8 mouse cellular contexts compared by ENCODE assay signal in the genomic region with DNA sequence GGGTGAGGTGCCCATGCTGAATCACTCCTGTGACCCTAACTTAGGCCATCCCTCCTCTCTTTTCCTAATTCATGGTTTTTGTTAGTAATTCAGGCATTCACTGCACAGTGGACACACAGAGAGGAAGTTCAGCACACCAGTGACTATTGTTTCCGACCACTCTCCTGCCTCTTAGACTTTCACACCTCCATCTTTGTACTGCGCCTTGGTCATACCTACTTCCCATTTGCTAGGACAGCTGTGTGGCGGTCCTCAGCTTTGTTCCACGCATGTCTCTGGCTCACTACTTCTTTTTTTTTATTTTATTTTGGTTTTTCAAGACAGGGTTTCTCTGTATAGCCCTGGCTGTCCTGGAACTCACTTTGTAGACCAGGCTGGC. TPM values are rescaled to one million over a fixed set of nuclear protein-coding genes. Genes with fewer than 3 reads are reported as not detected.
A peak's percentile ranks its signal among the peaks of the same experiment; 100 is the strongest.
DNase-seq lines count a peak whose midpoint lies in the region; ATAC-seq and TF ChIP-seq lines count a peak whose summit lies in the region.

No protein-coding gene starts in this region.

- H3K27ac ChIP-seq in forebrain, embryonic 10.5 days = peak overlapping the region; percentile 83
- H3K27ac ChIP-seq in forebrain, embryonic 16.5 days (ENCODE audit: low read length) = no peak overlapping the region
- H3K27ac ChIP-seq in lung, postnatal 0 days (ENCODE audit: low read length) = peak overlapping the region; percentile 92
- peak overlapping the region; percentile 87 for H3K27ac ChIP-seq in limb, embryonic 12.5 days

- 84% methylated on average over 4 of the region's 4 CpGs for WGBS in forebrain, embryonic 10.5 days
- WGBS in forebrain, embryonic 16.5 days = 88% methylated on average over 4 of the region's 4 CpGs
- 61% methylated on average over 4 of the region's 4 CpGs for WGBS in lung, postnatal 0 days
- WGBS in limb, embryonic 12.5 days = 65% methylated on average over 4 of the region's 4 CpGs

- H3K27me3 ChIP-seq in forebrain, embryonic 10.5 days (ENCODE audit: poor library complexity, severe bottlenecking) = no peaks in the 10 kb centered on the region
- no peaks in the 10 kb centered on the region for H3K27me3 ChIP-seq in forebrain, embryonic 16.5 days (replicated peaks; ENCODE audit: control insufficient read depth, insufficient read depth, low read length)
- no peaks in the 10 kb centered on the region for H3K27me3 ChIP-seq in lung, postnatal 0 days (replicated peaks; ENCODE audit: insufficient read depth, low read length)
- H3K27me3 ChIP-seq in limb, embryonic 12.5 days = no peaks in the 10 kb centered on the region
- no peaks in the 10 kb centered on the region for H3K27me3 ChIP-seq in splenic B cell, adult 2 months (ENCODE audit: control insufficient read depth, insufficient read depth, low read length, poor library complexity, severe bottlenecking)

- peaks cover 28% of the 10 kb centered on the region for H3K4me1 ChIP-seq in forebrain, embryonic 10.5 days
- peaks cover 3% of the 10 kb centered on the region; the same call in 1 of the 2 replicates for H3K4me1 ChIP-seq in forebrain, embryonic 16.5 days (replicated peaks; ENCODE audit: control insufficient read depth, insufficient read depth, low read length)
- peaks cover 14% of the 10 kb centered on the region; the same call in 1 of the 2 replicates for H3K4me1 ChIP-seq in lung, postnatal 0 days (ENCODE audit: insufficient read depth, low read depth, low read length)
- peaks cover 25% of the 10 kb centered on the region for H3K4me1 ChIP-seq in limb, embryonic 12.5 days (replicated peaks)

- no peak for ATAC-seq in forebrain, embryonic 16.5 days
- ATAC-seq in lung, postnatal 0 days = no peak
- no peak for ATAC-seq in limb, embryonic 12.5 days (ENCODE audit: insufficient number of reproducible peaks, insufficient read depth, low FRiP score, low TSS enrichment, low read depth)

- peak overlapping the region; percentile 31 for H3K4me3 ChIP-seq in forebrain, embryonic 10.5 days
- H3K4me3 ChIP-seq in forebrain, embryonic 16.5 days (replicated peaks; ENCODE audit: low read length) = no peak overlapping the region
- no peak overlapping the region for H3K4me3 ChIP-seq in lung, postnatal 0 days (ENCODE audit: low read depth, low read length)
- peak overlapping the region; percentile 7; the same call in 1 of the 2 replicates for H3K4me3 ChIP-seq in limb, embryonic 12.5 days (replicated peaks)

- H3K9ac ChIP-seq in forebrain, embryonic 16.5 days (replicated peaks; ENCODE audit: low read depth, low read length) = no peak overlapping the region
- peak overlapping the region; percentile 38; the same call in 1 of the 2 replicates for H3K9ac ChIP-seq in lung, postnatal 0 days (replicated peaks; ENCODE audit: low read depth)
- no peak overlapping the region for H3K9ac ChIP-seq in limb, embryonic 12.5 days (replicated peaks)

- no peak for DNase-seq in forebrain, embryonic 10.5 days (ENCODE audit: extremely low spot score, low spot score)
- DNase-seq in lung, postnatal 0 days (ENCODE audit: low spot score) = no peak
- DNase-seq in lung, adult 18-20 months = no peak
- peak; percentile 40 for DNase-seq in splenic B cell, adult 2 months (ENCODE audit: low read depth, low spot score)
- no peak for DNase-seq in spleen, adult 18-20 months
- DNase-seq in urinary bladder, postnatal 4 days (ENCODE audit: low spot score in 2 of 2) = no peak

- no peak overlapping the region for H3K4me2 ChIP-seq in forebrain, embryonic 16.5 days (ENCODE audit: low read length)
- H3K4me2 ChIP-seq in lung, postnatal 0 days (replicated peaks; ENCODE audit: low read depth, low read length) = peak overlapping the region; percentile 43
- peak overlapping the region; percentile 44; the same call in 1 of the 2 replicates for H3K4me2 ChIP-seq in limb, embryonic 12.5 days

- no peak for TF ChIP-seq EP300 in lung, postnatal 0 days (IDR thresholded peaks at IDR 0.05)

- no peak for TF ChIP-seq CTCF in lung, postnatal 0 days (IDR thresholded peaks at IDR 0.05)

- H3K9me3 ChIP-seq in forebrain, embryonic 10.5 days = no peaks in the 10 kb centered on the region
- no peaks in the 10 kb centered on the region for H3K9me3 ChIP-seq in forebrain, embryonic 16.5 days (ENCODE audit: control insufficient read depth, low read length)
- H3K9me3 ChIP-seq in lung, postnatal 0 days (ENCODE audit: low read length) = no peaks in the 10 kb centered on the region
- no peaks in the 10 kb centered on the region for H3K9me3 ChIP-seq in limb, embryonic 12.5 days

- H3K36me3 ChIP-seq in forebrain, embryonic 10.5 days (replicated peaks) = no peaks in the 10 kb centered on the region
- no peaks in the 10 kb centered on the region for H3K36me3 ChIP-seq in forebrain, embryonic 16.5 days (ENCODE audit: control insufficient read depth, insufficient read depth)
- no peaks in the 10 kb centered on the region for H3K36me3 ChIP-seq in lung, postnatal 0 days (ENCODE audit: insufficient read depth, low read length)
- H3K36me3 ChIP-seq in limb, embryonic 12.5 days = no peaks in the 10 kb centered on the region
- peaks cover 10% of the 10 kb centered on the region for H3K36me3 ChIP-seq in splenic B cell, adult 2 months (ENCODE audit: control insufficient read depth, insufficient read depth, low read length, poor library complexity, severe bottlenecking)

RNA-seq across cellular contexts. Expression of a gene that starts 5.8 kb away (rescaled TPM):
- polyA plus RNA-seq in forebrain, embryonic 10.5 days (2016; fragmentation: Nextera tagmentation; extraction: Ambion mirVana) = 0.62 and 0.76 TPM in 2 replicates
- polyA plus RNA-seq in forebrain, embryonic 16.5 days (2015; fragmentation: Nextera tagmentation; extraction: Ambion mirVana) = 1.1 and 1.6 TPM in 2 replicates
- 1.1 and 1.3 TPM in 2 replicates for polyA plus RNA-seq in lung, postnatal 0 days (2015; fragmentation: Nextera tagmentation; extraction: Ambion mirVana)
- polyA plus RNA-seq in limb, embryonic 12.5 days (2016; fragmentation: Nextera tagmentation; extraction: Ambion mirVana) = 0.83 and 1.1 TPM in 2 replicates

RNA-seq across cellular contexts. Expression of a gene that starts 28.6 kb away (rescaled TPM):
- polyA plus RNA-seq in forebrain, embryonic 10.5 days (2016; fragmentation: Nextera tagmentation; extraction: Ambion mirVana) = not detected in 2 replicates
- 0.49 TPM in 1 of 2 replicates, not detected in the other for polyA plus RNA-seq in forebrain, embryonic 16.5 days (2015; fragmentation: Nextera tagmentation; extraction: Ambion mirVana)
- 5.5 and 6.0 TPM in 2 replicates for polyA plus RNA-seq in lung, postnatal 0 days (2015; fragmentation: Nextera tagmentation; extraction: Ambion mirVana)
- 0.59 and 0.60 TPM in 2 replicates for polyA plus RNA-seq in limb, embryonic 12.5 days (2016; fragmentation: Nextera tagmentation; extraction: Ambion mirVana)

RNA-seq across cellular contexts. Expression of a gene that starts 49.5 kb away (rescaled TPM):
- 282 and 289 TPM in 2 replicates for polyA plus RNA-seq in forebrain, embryonic 10.5 days (2016; fragmentation: Nextera tagmentation; extraction: Ambion mirVana)
- polyA plus RNA-seq in forebrain, embryonic 16.5 days (2015; fragmentation: Nextera tagmentation; extraction: Ambion mirVana) = 231 and 237 TPM in 2 replicates
- polyA plus RNA-seq in lung, postnatal 0 days (2015; fragmentation: Nextera tagmentation; extraction: Ambion mirVana) = 163 and 178 TPM in 2 replicates
- polyA plus RNA-seq in limb, embryonic 12.5 days (2016; fragmentation: Nextera tagmentation; extraction: Ambion mirVana) = 277 and 280 TPM in 2 replicates

RNA-seq across cellular contexts. Expression of a gene that starts 52.8 kb away (rescaled TPM):
- 3.8 and 3.9 TPM in 2 replicates for polyA plus RNA-seq in forebrain, embryonic 10.5 days (2016; fragmentation: Nextera tagmentation; extraction: Ambion mirVana)
- 1.4 and 1.5 TPM in 2 replicates for polyA plus RNA-seq in forebrain, embryonic 16.5 days (2015; fragmentation: Nextera tagmentation; extraction: Ambion mirVana)
- 15.6 and 16.1 TPM in 2 replicates for polyA plus RNA-seq in lung, postnatal 0 days (2015; fragmentation: Nextera tagmentation; extraction: Ambion mirVana)
- 4.1 and 5.4 TPM in 2 replicates for polyA plus RNA-seq in limb, embryonic 12.5 days (2016; fragmentation: Nextera tagmentation; extraction: Ambion mirVana)

Comparison
In these comparisons a context has a peak if more than half of its experiments do, and no peak if none do; other contexts are left out.
1. H3K4me3 ChIP-seq: peak in forebrain, embryonic 10.5 days (single experiment) and limb, embryonic 12.5 days (single experiment); none in forebrain, embryonic 16.5 days (single experiment) and lung, postnatal 0 days (single experiment).